Mouse (Mus musculus) liver, embryonic 14.5 days (tissue): Measurements from ENCODE around the gene Samd4.

Experiments used
- CTCF ChIP-seq: IDR thresholded peaks from 2 replicates; pipeline ENCODE4 v1.5.1; 2016; ENCODE audit warnings: antibody characterized with exemption, low read depth, control low read depth
- EP300 ChIP-seq: IDR thresholded peaks from 2 replicates; pipeline ENCODE4 v1.6.1; 2016; ENCODE audit warnings: antibody characterized with exemption, low read depth

DNA sequence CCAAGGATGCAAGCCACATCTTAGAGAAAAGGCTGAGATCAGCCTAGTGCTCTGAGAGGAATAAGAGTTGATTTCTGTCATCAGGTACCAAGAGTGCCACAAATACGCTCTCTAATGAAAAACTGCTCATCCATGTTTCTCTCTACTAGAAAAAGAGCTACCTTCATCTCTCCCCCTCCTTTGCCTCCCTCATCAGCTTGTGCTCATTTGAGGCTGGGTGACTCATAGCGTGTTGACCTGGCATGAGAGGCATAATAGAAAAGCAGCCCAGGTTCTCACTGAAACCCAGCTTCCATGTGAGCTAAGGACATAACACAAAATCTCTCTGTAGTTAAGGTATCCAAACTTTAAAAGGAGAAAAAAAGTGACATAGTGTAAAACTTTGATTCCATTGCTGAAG, 176.3 kb downstream of the Samd4 start:
- TF ChIP-seq CTCF (no peak), EP300 (no peak)
